Mouse (Mus musculus): ENCODE measurements around the gene Sec23a. TPM values are rescaled to one million over a fixed set of nuclear protein-coding genes. Genes with fewer than 3 reads are reported as not detected.
"Not testable (repeated sequence)": the region's sequence is repeated elsewhere in the genome, so short reads cannot be mapped to it uniquely, and the experiment has no call there.

The Sec23a gene
- 9.7 and 10.8 TPM in 2 replicates for polyA plus RNA-seq (2012; rRNA removed)

DNA sequence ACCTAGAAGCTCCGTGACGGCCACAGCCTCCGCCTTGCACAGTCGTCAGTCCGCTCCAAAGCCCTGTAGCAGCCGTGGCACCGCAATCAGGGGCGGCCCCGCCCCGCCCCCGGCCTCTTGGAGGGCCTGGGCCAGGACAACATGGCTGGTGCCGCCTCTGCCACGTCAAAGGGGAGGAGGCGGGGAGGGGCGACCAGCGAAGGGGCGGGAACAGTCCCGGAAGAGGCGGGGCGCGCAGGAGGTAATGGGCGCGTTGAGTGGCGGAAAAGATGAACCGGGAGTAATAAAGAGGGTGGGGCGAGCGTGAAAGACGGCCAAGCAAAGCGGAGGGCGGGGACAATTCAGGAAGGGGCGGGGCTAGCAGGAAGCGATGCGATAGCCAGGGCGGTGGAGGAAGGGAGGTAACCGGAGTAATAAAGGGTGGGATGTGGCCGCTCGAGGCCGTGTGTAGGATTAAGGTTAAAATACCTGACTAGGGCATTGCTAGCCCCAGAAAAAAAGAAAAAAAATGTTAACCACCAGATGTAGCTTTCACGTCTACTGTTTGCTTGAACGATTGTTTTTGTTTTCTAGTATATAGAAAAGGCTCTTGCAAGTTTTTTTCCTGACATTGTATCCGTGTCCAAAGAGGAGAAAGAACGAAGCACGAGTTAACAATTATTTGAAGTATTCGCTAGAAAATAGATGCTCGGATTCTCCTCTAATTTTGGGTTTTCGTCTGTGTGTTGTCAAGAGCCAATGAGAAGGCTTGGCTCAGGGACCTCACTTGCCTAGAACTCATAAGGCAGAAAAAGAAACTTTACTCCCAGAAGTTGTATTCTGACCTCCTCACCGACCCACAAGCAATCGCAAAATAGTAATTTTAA is at the start of gene Sec23a:
Gene Sec23a, minus strand, starts transcription at position 174 of the 866 bp plus-strand sequence.
- TF ChIP-seq CTCF (IDR thresholded peaks at IDR 0.05; ENCODE audit: borderline replicate concordance, control insufficient read depth, extremely low read depth, insufficient read depth, low read length, poor library complexity) (peak; percentile 51; the same call in 1 of the 2 replicates), POLR2A (IDR thresholded peaks at IDR 0.05; ENCODE audit: control insufficient read depth, extremely low read depth, insufficient read depth, low read length, poor library complexity) (peak; percentile 78)

DNA sequence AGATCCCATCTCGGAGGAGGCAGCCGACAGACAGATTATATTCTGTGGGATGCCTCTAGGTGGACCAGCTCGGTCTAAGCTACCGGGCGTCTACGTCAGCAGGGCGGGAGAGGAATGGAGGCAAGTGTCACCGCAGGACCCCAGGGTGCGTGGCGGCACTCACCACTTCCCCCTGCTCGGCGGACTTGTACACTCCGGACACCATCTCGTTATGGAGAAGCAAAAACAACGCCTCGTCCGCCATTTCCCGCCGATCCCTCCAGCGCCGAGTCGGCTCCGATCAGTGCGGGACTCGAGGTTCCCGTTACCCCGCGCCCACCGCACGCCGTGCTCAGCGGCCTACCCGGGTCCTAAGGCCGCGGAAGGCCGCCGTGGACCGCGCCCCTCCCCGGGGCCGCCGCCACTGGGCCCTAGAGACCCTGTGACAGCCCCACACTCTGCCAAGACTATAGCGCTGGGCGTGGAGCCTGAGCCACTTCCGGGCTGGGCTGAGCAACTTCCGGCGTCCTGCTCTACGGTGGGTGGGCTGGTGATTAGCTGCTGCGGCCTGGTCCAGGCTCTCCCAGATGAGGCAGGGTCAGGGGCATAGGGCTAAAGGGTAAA is 49.3 kb upstream of the Sec23a start, which contains the start of gene Trappc6b:
Gene Trappc6b, minus strand, starts transcription at position 480 of the 603 bp plus-strand sequence.
- peak; percentile 68 for DNase-seq

More for the DNA sequence above, at the start of gene Sec23a:
- peak within 1 kb of the TSS; percentile 34 for H3K27ac ChIP-seq (ENCODE audit: control insufficient read depth, insufficient read depth, low read length)
- H3K4me3 ChIP-seq (ENCODE audit: control insufficient read depth, insufficient read depth, low read length): peak within 1 kb of the TSS; percentile 84
- DNase-seq: peak; percentile 98
- H3K36me3 ChIP-seq (ENCODE audit: control insufficient read depth, insufficient read depth, low read length): no peaks in the 10 kb centered on the region; the same call in 1 of the 2 replicates
- under 1% methylated on average over 48 of the region's 48 CpGs for WGBS
- H3K27me3 ChIP-seq (ENCODE audit: control insufficient read depth, insufficient read depth, low read length): no peaks in the 10 kb centered on the region
- H3K4me1 ChIP-seq (replicated peaks; ENCODE audit: control insufficient read depth, insufficient read depth, low read length): no peaks in the 10 kb centered on the region

DNA sequence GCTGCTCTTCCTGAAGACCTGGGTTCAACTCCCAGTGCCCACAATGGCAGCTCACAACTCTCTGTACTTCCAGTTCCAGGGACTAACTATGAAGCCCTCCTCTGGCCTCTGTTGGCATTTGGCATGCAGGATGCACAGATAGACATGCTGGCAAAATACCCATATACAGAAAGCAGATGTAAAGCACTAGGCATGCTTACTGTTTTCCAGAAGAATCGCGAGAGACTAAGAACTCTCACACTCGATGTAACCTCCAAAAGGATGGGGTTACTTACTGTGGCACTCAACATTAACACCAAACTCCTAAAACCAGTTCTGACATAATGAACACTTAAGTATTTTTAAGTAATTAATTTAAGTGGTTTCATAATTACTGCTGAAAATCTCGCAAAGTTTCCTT is 48.5 kb upstream of the Sec23a start:
- TF ChIP-seq POLR2A (IDR thresholded peaks at IDR 0.05; ENCODE audit: control insufficient read depth, extremely low read depth, insufficient read depth, low read length, poor library complexity) (no peak), CTCF (IDR thresholded peaks at IDR 0.05; ENCODE audit: borderline replicate concordance, control insufficient read depth, extremely low read depth, insufficient read depth, low read length, poor library complexity) (no peak)
- Histone ChIP-seq H3K27ac (ENCODE audit: control insufficient read depth, insufficient read depth, low read length) (no peak overlapping the region), H3K4me1 (replicated peaks; ENCODE audit: control insufficient read depth, insufficient read depth, low read length) (peaks cover 11% of the 10 kb centered on the region), H3K4me3 (ENCODE audit: control insufficient read depth, insufficient read depth, low read length) (peak overlapping the region; percentile 87; the same call in 1 of the 2 replicates), H3K36me3 (ENCODE audit: control insufficient read depth, insufficient read depth, low read length) (no peaks in the 10 kb centered on the region), H3K27me3 (ENCODE audit: control insufficient read depth, insufficient read depth, low read length) (no peaks in the 10 kb centered on the region)
- 36% methylated on average over 4 of the region's 4 CpGs for WGBS
- no peak for DNase-seq

More for the DNA sequence above, 49.3 kb upstream of the Sec23a start, which contains the start of gene Trappc6b:
- Histone ChIP-seq H3K27me3 (ENCODE audit: control insufficient read depth, insufficient read depth, low read length) (no peaks in the 10 kb centered on the region), H3K36me3 (ENCODE audit: control insufficient read depth, insufficient read depth, low read length) (no peaks in the 10 kb centered on the region), H3K4me1 (replicated peaks; ENCODE audit: control insufficient read depth, insufficient read depth, low read length) (peaks cover 9% of the 10 kb centered on the region), H3K27ac (ENCODE audit: control insufficient read depth, insufficient read depth, low read length) (peak within 1 kb of the TSS; percentile 39), H3K4me3 (ENCODE audit: control insufficient read depth, insufficient read depth, low read length) (peak within 1 kb of the TSS; percentile 87)
- 0 out of 2 replicates have a peak, but pooled peaks have one; percentile 5 for TF ChIP-seq CTCF (IDR thresholded peaks at IDR 0.05; ENCODE audit: borderline replicate concordance, control insufficient read depth, extremely low read depth, insufficient read depth, low read length, poor library complexity)
- TF ChIP-seq POLR2A (IDR thresholded peaks at IDR 0.05; ENCODE audit: control insufficient read depth, extremely low read depth, insufficient read depth, low read length, poor library complexity): peak; percentile 80
- under 1% methylated on average over 49 of the region's 49 CpGs for WGBS

DNA sequence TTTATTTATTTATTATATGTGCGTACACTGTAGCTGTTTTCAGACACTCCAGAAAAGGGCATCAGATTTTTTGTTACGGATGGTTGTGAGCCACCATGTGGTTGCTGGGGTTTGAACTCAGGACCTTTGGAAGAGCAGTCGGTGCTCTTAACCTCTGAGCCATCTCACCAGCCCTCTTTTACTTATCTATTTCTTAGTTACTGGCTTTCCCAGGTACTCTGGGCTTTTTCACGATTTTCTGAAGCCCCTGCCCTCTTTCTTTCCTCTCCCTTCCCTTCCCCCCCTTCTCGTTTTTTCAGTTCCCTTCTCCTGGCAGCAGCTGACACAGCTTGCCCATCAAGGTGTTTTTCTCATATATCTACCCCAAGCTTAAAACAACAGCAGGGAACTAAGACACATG is 46.4 kb upstream of the Sec23a start:
- not testable (repeated sequence) for DNase-seq; H3K27me3 ChIP-seq (ENCODE audit: control insufficient read depth, insufficient read depth, low read length); H3K4me3 ChIP-seq (ENCODE audit: control insufficient read depth, insufficient read depth, low read length); H3K36me3 ChIP-seq (ENCODE audit: control insufficient read depth, insufficient read depth, low read length); H3K27ac ChIP-seq (ENCODE audit: control insufficient read depth, insufficient read depth, low read length)
- WGBS: 77% methylated on average over 5 of the region's 5 CpGs
- H3K4me1 ChIP-seq (replicated peaks; ENCODE audit: control insufficient read depth, insufficient read depth, low read length): peaks cover 11% of the 10 kb centered on the region

GRCm38 (mm10) chr12:59056222-59056621 is 44.4 kb upstream of the Sec23a start:
- Histone ChIP-seq H3K36me3 (ENCODE audit: control insufficient read depth, insufficient read depth, low read length) (no peaks in the 10 kb centered on the region), H3K4me1 (replicated peaks; ENCODE audit: control insufficient read depth, insufficient read depth, low read length) (peaks cover 11% of the 10 kb centered on the region), H3K4me3 (ENCODE audit: control insufficient read depth, insufficient read depth, low read length) (no peak overlapping the region), H3K27ac (ENCODE audit: control insufficient read depth, insufficient read depth, low read length) (no peak overlapping the region), H3K27me3 (ENCODE audit: control insufficient read depth, insufficient read depth, low read length) (no peaks in the 10 kb centered on the region)
- TF ChIP-seq CTCF (IDR thresholded peaks at IDR 0.05; ENCODE audit: borderline replicate concordance, control insufficient read depth, extremely low read depth, insufficient read depth, low read length, poor library complexity) (no peak), POLR2A (IDR thresholded peaks at IDR 0.05; ENCODE audit: control insufficient read depth, extremely low read depth, insufficient read depth, low read length, poor library complexity) (no peak)
- WGBS: 97% methylated on average over 11 of the region's 11 CpGs
- no peak for DNase-seq

- H3K4me1 ChIP-seq (replicated peaks; ENCODE audit: control insufficient read depth, insufficient read depth, low read length): peaks cover 11% of the 10 kb centered on the region
- no peaks in the 10 kb centered on the region for H3K27me3 ChIP-seq (ENCODE audit: control insufficient read depth, insufficient read depth, low read length)
- peaks cover 7% of the 10 kb centered on the region; the same call in 1 of the 2 replicates for H3K36me3 ChIP-seq (ENCODE audit: control insufficient read depth, insufficient read depth, low read length)
- TF ChIP-seq POLR2A (IDR thresholded peaks at IDR 0.05; ENCODE audit: control insufficient read depth, extremely low read depth, insufficient read depth, low read length, poor library complexity) (no peak), CTCF (IDR thresholded peaks at IDR 0.05; ENCODE audit: borderline replicate concordance, control insufficient read depth, extremely low read depth, insufficient read depth, low read length, poor library complexity) (no peak)
- WGBS: 63% methylated on average over 4 of the region's 4 CpGs
- DNase-seq: no peak
- no peak overlapping the region for H3K27ac ChIP-seq (ENCODE audit: control insufficient read depth, insufficient read depth, low read length)
- no peak overlapping the region for H3K4me3 ChIP-seq (ENCODE audit: control insufficient read depth, insufficient read depth, low read length)
Measured at GRCm38 (mm10) chr12:59055196-59055850, 43.5 kb upstream of the Sec23a start.

Data from thymus, adult 2 months (tissue).